Comparison of ENCODE assay signal across 8 mouse cellular contexts in genomic region chr6:134639210-134639609, GRCm38 (mm10). TPM values are rescaled to one million over a fixed set of nuclear protein-coding genes. Genes with fewer than 3 reads are reported as not detected.
DNase-seq lines count a peak whose midpoint lies in the region; ATAC-seq lines count a peak whose summit lies in the region.

Gene Borcs5, plus strand, starts transcription at chr6:134639510.

- H3K4me1 ChIP-seq in neural tube, embryonic 13.5 days (replicated peaks) = peaks cover 13% of the 10 kb centered on the region

- WGBS in neural tube, embryonic 13.5 days = 89% methylated on average over 3 of the region's 3 CpGs

- no peak within 1 kb of the TSS for H3K27ac ChIP-seq in neural tube, embryonic 13.5 days (replicated peaks)

- intact Hi-C loops in heart, postnatal 14 days (cut with DNase I) = no loop called here

- H3K27me3 ChIP-seq in neural tube, embryonic 13.5 days = no peaks in the 10 kb centered on the region

- H3K4me2 ChIP-seq in neural tube, embryonic 13.5 days = no peak within 1 kb of the TSS

- no peaks in the 10 kb centered on the region for H3K9me3 ChIP-seq in neural tube, embryonic 13.5 days

- H3K36me3 ChIP-seq in neural tube, embryonic 13.5 days = no peaks in the 10 kb centered on the region

- H3K9ac ChIP-seq in neural tube, embryonic 13.5 days = no peak within 1 kb of the TSS

- H3K4me3 ChIP-seq in neural tube, embryonic 13.5 days = no peak within 1 kb of the TSS

- no peak for DNase-seq in heart, adult 8-10 months (ENCODE audit: low spot score)
- no peak for DNase-seq in heart, postnatal 14 days
- no peak for DNase-seq in gastrocnemius, postnatal 10 days
- no peak for DNase-seq in layer of hippocampus, postnatal 14 days (ENCODE audit: low spot score in 2 of 2)
- no peak for DNase-seq in right cerebral cortex, postnatal 25 days

- no peak for ATAC-seq in activated CD4-positive, CD25-positive, alpha-beta regulatory T cell, adult 4 months
- no peak for ATAC-seq in neural tube, embryonic 13.5 days (ENCODE audit: low read depth)
- ATAC-seq in cerebellum, adult (ENCODE audit: insufficient number of reproducible peaks, low FRiP score, low TSS enrichment) = no peak

RNA-seq across cellular contexts. Expression of gene Borcs5, which starts in this region (rescaled TPM):
- total RNA-seq in heart, adult 8-10 months (2022) = 10 to 100 TPM; 10.3 to 12.6 (median 11.5) TPM
- total RNA-seq in heart, postnatal 14 days (2021) = 1 to 10 TPM; 9.1 to 9.9 TPM
- 10 to 100 TPM; 10.8 to 15.5 TPM for polyA plus RNA-seq in activated CD4-positive, CD25-positive, alpha-beta regulatory T cell, adult 4 months (2017; shearing (Covaris generic))
- 10 to 100 TPM; 10.3 to 12.1 TPM for total RNA-seq in gastrocnemius, postnatal 10 days (2021)
- total RNA-seq in layer of hippocampus, postnatal 14 days (2021) = 10 to 100 TPM; 31.9 to 32.9 TPM
- polyA plus RNA-seq in neural tube, embryonic 13.5 days (2015; fragmentation: Nextera tagmentation; extraction: Ambion mirVana) = 47.5 and 48.1 TPM in 2 replicates
